Mouse (Mus musculus) T-helper 1 cell (primary cell): ENCODE data around the gene Rictor.

Experiments
- in situ Hi-C: fragments of 300-600 bp; cut with MboI, MseI; formaldehyde crosslinking; loops from one replicate; pipeline ENCODE4 v1.15.1; 2025; ENCODE audit warnings: high pct_unique_total_duplicates

Rictor gene

GRCm38 (mm10) chr15:6707936-6708525 lies at the start of gene Rictor:
Gene Rictor, plus strand, starts transcription at chr15:6708379.
- in situ Hi-C loops, result loop anchor here (25.0 kb wide), 1 partner anchor 1471 kb away; the partner anchor contains the start of gene Ptger4

GRCm38 (mm10) chr15:6661951-6662350 lies 46.2 kb upstream of the Rictor start:
- in situ Hi-C loops, result no loop called here

GRCm38 (mm10) chr15:6663991-6664390 lies 44.2 kb upstream of the Rictor start:
- in situ Hi-C loops, result no loop called here

- in situ Hi-C loops, result no loop called here
Measured at GRCm38 (mm10) chr15:6666072-6666471, 42.1 kb upstream of the Rictor start.

- in situ Hi-C loops, result no loop called here
Measured at GRCm38 (mm10) chr15:6668793-6669437, 39.3 kb upstream of the Rictor start.

DNA sequence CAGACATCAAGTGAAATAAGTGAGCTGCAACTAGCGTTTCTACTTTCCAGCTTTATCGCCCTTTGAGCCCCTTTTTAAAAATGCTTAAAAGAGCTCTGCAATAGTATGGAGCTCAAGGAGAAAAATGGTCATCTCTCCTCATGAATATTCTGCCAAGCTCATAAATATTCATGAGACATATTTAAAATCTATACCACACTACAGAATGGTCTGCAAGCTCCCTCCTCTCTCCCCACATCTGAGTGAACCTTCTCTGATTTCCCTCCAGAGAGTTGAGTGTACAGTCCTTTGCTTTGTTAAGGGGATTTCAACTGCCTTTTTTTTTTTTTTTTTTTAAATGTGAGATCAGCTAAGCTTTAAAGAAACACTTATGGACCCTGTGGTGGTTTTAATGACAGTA lies 29.7 kb upstream of the Rictor start:
- in situ Hi-C loops, result no loop called here

DNA sequence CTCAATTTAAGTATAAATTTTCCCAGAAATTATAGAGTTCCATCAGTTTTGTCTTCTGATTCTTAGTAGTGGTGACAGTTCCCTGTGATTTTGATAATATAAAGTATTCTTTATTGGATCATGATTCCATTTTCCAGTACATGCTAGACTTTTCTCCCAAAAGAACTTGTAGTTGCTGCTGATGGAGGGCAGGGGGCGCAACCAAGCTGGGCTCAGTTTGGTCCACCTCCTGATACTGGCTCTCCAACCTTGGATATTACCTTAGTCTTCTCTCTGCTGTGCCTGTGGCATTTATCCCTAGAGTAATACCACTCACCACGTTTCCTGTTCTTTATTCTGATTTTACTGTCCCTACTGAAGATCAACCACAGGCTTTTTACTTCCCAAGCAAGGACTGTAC lies 6.0 kb upstream of the Rictor start:
- in situ Hi-C loops, result loop anchor here (5.0 to 25.0 kb wide), 2 partner anchors 135 to 1465 kb away; partner anchors contain the start of gene Ptger4

DNA sequence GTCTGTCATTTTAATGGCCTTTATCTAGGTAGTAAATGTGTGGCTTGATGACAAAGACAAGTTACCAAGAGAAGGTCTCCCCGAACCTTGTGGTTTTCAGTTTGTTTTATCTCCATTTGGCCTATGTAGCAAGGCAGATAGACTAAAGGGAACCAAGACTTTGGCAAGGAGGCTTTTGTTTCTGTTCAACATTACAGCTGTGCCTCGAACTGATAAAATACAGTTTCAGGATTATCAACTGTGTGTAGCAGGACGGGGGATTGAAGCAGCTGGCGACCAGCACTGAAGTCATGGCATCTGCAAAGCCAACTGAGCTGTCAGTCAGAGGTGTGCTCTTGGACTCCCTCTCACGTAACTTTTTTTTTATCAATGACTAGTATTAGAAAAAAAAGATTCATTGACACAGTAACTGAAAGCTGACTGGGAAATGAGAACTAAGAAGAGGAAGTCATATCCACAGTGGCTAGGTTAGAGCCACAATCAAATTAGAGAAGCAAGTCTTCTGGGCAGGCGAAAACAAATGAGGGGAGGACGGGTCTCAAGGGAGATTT lies 2.8 kb upstream of the Rictor start:
- in situ Hi-C loops, result loop anchor here (25.0 kb wide), 1 partner anchor 1468 kb away; the partner anchor contains the start of gene Ptger4

- in situ Hi-C loops, result loop anchor here (25.0 kb wide), 1 partner anchor 1470 kb away; the partner anchor contains the start of gene Ptger4
Measured at GRCm38 (mm10) chr15:6707551-6707935, 636 bp upstream of the Rictor start.

DNA sequence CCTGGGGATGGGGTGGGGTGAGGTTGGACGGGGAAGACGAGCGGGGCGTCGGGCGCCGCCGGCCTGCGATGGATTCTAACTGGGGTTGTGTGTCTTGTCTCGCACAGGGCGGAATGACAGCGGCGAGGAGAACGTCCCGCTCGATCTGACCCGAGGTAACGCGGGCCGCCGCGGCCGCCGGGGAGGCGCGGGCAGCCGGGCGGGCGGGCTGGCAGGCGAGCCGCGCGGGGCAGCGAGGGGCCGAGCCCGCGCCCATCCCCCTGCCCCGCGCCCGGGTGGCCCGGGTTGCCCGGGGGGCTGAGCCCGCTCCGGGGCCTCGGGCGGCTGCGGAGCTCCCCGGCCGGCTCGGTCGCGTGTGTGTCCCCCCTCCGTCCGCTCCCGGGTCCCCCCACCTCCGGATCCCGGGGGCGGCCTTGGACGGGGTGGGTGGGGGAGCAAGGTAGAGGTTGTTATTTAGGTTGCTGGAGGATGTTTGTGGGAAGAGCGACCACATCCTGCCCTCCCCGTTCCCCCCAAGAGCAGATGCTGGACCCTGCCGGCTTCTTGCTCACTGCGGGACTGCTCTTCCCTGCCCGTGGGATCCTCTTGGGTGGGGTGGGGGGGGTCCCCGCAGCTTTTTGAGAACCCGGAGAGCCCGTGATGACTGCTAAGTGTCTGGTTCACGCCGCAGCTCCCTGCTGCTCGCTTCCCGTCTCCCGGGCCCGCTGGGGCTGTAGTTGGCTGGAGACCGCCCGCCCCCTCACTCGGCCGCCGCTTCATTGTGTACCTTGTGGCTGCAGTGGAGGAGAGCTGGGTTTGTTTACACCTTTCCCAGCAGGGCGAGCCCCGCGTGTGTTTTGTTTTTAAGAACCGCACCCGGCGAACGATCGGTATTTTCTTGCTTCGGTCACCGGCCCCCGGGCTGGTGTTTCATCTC lies 605 bp downstream of the Rictor start:
- in situ Hi-C loops, result loop anchor here (25.0 kb wide), 1 partner anchor 1471 kb away; the partner anchor contains the start of gene Ptger4

- in situ Hi-C loops, result loop anchor here (25.0 kb wide), 1 partner anchor 1472 kb away; the partner anchor contains the start of gene Ptger4
Measured at GRCm38 (mm10) chr15:6709618-6710017, 1.4 kb downstream of the Rictor start.

DNA sequence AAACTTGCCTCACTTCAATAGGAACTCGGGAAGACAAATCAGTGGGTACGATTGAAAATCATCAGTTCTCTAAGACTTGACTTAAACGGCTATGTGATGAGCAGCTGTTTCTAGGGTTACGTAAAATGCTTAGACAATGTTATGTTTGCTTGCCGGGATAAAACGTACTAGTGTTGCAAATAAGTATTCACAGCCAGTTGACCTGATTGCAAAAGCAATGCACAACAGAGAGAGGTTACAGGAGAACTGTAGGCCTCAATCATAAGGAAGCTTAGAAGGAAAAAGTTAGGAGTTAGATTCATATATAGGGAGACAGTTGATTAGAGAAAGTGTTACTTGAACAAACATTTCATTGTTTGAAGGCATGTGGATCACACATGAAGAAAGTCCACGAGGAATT lies 2.2 kb downstream of the Rictor start:
- in situ Hi-C loops, result loop anchor here (25.0 kb wide), 1 partner anchor 1473 kb away; the partner anchor contains the start of gene Ptger4

GRCm38 (mm10) chr15:6711226-6711625 lies 3.0 kb downstream of the Rictor start:
- in situ Hi-C loops, result loop anchor here (25.0 kb wide), 1 partner anchor 1474 kb away; the partner anchor contains the start of gene Ptger4

- in situ Hi-C loops, result loop anchor here (25.0 kb wide), 1 partner anchor 1478 kb away; the partner anchor contains the start of gene Ptger4
Measured at GRCm38 (mm10) chr15:6714819-6715218, 6.6 kb downstream of the Rictor start.

GRCm38 (mm10) chr15:6715237-6715636 lies 7.1 kb downstream of the Rictor start:
- in situ Hi-C loops, result loop anchor here (25.0 kb wide), 1 partner anchor 1478 kb away; the partner anchor contains the start of gene Ptger4

DNA sequence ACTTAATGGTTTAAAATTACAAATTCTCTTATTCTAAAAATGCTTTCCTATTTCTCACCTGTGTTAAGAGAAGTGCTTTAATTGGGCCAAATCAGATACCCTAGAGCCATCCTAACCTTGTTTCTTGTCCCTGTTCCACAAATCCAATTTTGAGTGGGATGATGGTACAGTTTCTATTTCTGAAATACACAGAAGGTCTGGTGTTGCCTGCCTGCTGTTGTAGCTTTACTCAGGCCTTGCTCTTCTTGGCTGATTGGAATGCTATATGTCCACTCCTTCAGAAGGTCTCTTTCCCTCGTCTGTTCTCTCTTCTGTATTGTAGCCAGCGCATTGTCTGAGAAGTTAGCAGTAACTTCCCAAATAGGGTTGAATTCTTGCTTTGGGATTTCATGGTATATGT lies 13.2 kb downstream of the Rictor start:
- in situ Hi-C loops, result loop anchor here (10.0 to 25.0 kb wide), 2 partner anchors 1277 to 1484 kb away; partner anchors contain the start of gene Ptger4

GRCm38 (mm10) chr15:6721802-6722201 lies 13.6 kb downstream of the Rictor start:
- in situ Hi-C loops, result loop anchor here (10.0 to 25.0 kb wide), 2 partner anchors 1277 to 1485 kb away; partner anchors contain the start of gene Ptger4

GRCm38 (mm10) chr15:6722405-6723176 lies 14.4 kb downstream of the Rictor start:
- in situ Hi-C loops, result loop anchor here (10.0 to 25.0 kb wide), 2 partner anchors 1278 to 1485 kb away; partner anchors contain the start of gene Ptger4

GRCm38 (mm10) chr15:6723338-6723737 lies 15.2 kb downstream of the Rictor start:
- in situ Hi-C loops, result loop anchor here (10.0 to 25.0 kb wide), 2 partner anchors 1279 to 1486 kb away; partner anchors contain the start of gene Ptger4

- in situ Hi-C loops, result loop anchor here (10.0 to 25.0 kb wide), 2 partner anchors 1280 to 1487 kb away; partner anchors contain the start of gene Ptger4
Measured at GRCm38 (mm10) chr15:6724442-6724841, 16.3 kb downstream of the Rictor start.
